Mouse (Mus musculus): ENCODE measurements around the gene Kifc1.

DNA sequence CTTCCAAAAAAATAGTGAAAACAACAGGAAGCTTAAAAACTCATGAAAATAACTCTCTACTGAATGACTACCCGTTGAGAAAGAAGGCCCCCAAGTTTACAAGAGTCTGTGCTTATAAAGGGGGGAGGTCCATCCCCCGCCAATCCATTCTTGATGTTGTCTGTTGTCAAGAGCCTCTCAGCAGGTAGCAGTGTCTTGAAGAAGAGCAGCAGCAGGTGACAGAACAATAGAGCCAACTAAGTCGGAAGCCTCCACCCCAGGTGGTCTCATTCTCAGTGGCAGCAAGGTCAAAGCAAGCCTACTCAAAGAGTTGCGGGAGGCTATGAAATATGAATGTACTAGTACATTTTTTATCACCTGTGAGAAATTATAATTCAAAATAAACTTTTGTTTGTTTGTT, 32.6 kb downstream of the Kifc1 start:
- TF ChIP-seq CTCF (IDR thresholded peaks at IDR 0.05; ENCODE audit: insufficient read depth, low read length), result no peak
- TF ChIP-seq POLR2A (IDR thresholded peaks at IDR 0.05; ENCODE audit: borderline replicate concordance, extremely low read depth, low read depth, low read length), result no peak
